ENCODE assay signal across 7 mouse cellular contexts in genomic region chr6:53818264-53818731, GRCm38 (mm10). TPM values are rescaled to one million over a fixed set of nuclear protein-coding genes. Genes with fewer than 3 reads are reported as not detected.
A peak's percentile ranks its signal among the peaks of the same experiment; 100 is the strongest.
DNase-seq lines count a peak whose midpoint lies in the region; ATAC-seq and TF ChIP-seq lines count a peak whose summit lies in the region.

No protein-coding gene starts in this region.

- H3K36me3 ChIP-seq in intestine, postnatal 0 days (ENCODE audit: control insufficient read depth, insufficient read depth): no peaks in the 10 kb centered on the region
- H3K36me3 ChIP-seq in limb, embryonic 13.5 days: peaks cover 12% of the 10 kb centered on the region; the same call in 1 of the 2 replicates
- H3K36me3 ChIP-seq in midbrain, embryonic 12.5 days: no peaks in the 10 kb centered on the region
- no peaks in the 10 kb centered on the region for H3K36me3 ChIP-seq in stomach, postnatal 0 days (ENCODE audit: control insufficient read depth, insufficient read depth, low read length)

- no peak overlapping the region for H3K4me3 ChIP-seq in bone marrow, adult 2 months (replicated peaks; ENCODE audit: control insufficient read depth, low read depth, low read length)
- H3K4me3 ChIP-seq in intestine, postnatal 0 days (ENCODE audit: low read depth, low read length): peak overlapping the region; percentile 57
- peak overlapping the region; percentile 68 for H3K4me3 ChIP-seq in limb, embryonic 13.5 days
- H3K4me3 ChIP-seq in midbrain, embryonic 12.5 days: peak overlapping the region; percentile 57
- peak overlapping the region; percentile 57 for H3K4me3 ChIP-seq in stomach, postnatal 0 days (ENCODE audit: low read depth, low read length)

- peak; percentile 25; the same call in 1 of the 2 replicates for TF ChIP-seq CTCF in bone marrow, adult 2 months (IDR thresholded peaks at IDR 0.05; ENCODE audit: control insufficient read depth, insufficient read depth, low read length)
- TF ChIP-seq CTCF in intestine, postnatal 0 days (IDR thresholded peaks at IDR 0.05; ENCODE audit: low read depth): peak; percentile 84
- TF ChIP-seq CTCF in stomach, postnatal 0 days (IDR thresholded peaks at IDR 0.05; ENCODE audit: low read depth): peak; percentile 81

- peak overlapping the region; percentile 77 for H3K4me2 ChIP-seq in intestine, postnatal 0 days (replicated peaks; ENCODE audit: low read depth)
- peak overlapping the region; percentile 99 for H3K4me2 ChIP-seq in limb, embryonic 13.5 days (replicated peaks)
- peak overlapping the region; percentile 91 for H3K4me2 ChIP-seq in midbrain, embryonic 12.5 days (replicated peaks)
- peak overlapping the region; percentile 77 for H3K4me2 ChIP-seq in stomach, postnatal 0 days (replicated peaks; ENCODE audit: low read depth)

- no peak for TF ChIP-seq EP300 in stomach, postnatal 0 days (optimal IDR thresholded peaks at IDR 0.05)

- peaks cover 44% of the 10 kb centered on the region for H3K27me3 ChIP-seq in intestine, postnatal 0 days (replicated peaks; ENCODE audit: control insufficient read depth, insufficient read depth, low read length)
- H3K27me3 ChIP-seq in limb, embryonic 13.5 days: peaks cover 13% of the 10 kb centered on the region; the same call in 1 of the 2 replicates
- H3K27me3 ChIP-seq in midbrain, embryonic 12.5 days: peaks cover 67% of the 10 kb centered on the region
- no peaks in the 10 kb centered on the region; the same call in 1 of the 2 replicates for H3K27me3 ChIP-seq in stomach, postnatal 0 days (ENCODE audit: control insufficient read depth, insufficient read depth, low read length)

- no peaks in the 10 kb centered on the region for H3K4me1 ChIP-seq in bone marrow, adult 2 months (ENCODE audit: control insufficient read depth, insufficient read depth, low read length)
- H3K4me1 ChIP-seq in intestine, postnatal 0 days (replicated peaks; ENCODE audit: control insufficient read depth, insufficient read depth, low read length): peaks cover 12% of the 10 kb centered on the region; the same call in 1 of the 2 replicates
- H3K4me1 ChIP-seq in limb, embryonic 13.5 days: peaks cover 50% of the 10 kb centered on the region
- peaks cover 36% of the 10 kb centered on the region for H3K4me1 ChIP-seq in midbrain, embryonic 12.5 days
- peaks cover 17% of the 10 kb centered on the region for H3K4me1 ChIP-seq in stomach, postnatal 0 days (replicated peaks; ENCODE audit: control insufficient read depth, insufficient read depth)

- WGBS in bone marrow, adult 2 months: 2% methylated on average over 42 of the region's 42 CpGs
- WGBS in intestine, postnatal 0 days: under 1% methylated on average over 42 of the region's 42 CpGs
- WGBS in limb, embryonic 13.5 days: 0% methylated on average over 42 of the region's 42 CpGs
- 1% methylated on average over 41 of the region's 42 CpGs for WGBS in midbrain, embryonic 12.5 days
- 0% methylated on average over 42 of the region's 42 CpGs for WGBS in stomach, postnatal 0 days

- H3K9me3 ChIP-seq in intestine, postnatal 0 days (ENCODE audit: control insufficient read depth): no peaks in the 10 kb centered on the region
- no peaks in the 10 kb centered on the region for H3K9me3 ChIP-seq in limb, embryonic 13.5 days
- H3K9me3 ChIP-seq in midbrain, embryonic 12.5 days: no peaks in the 10 kb centered on the region
- no peaks in the 10 kb centered on the region for H3K9me3 ChIP-seq in stomach, postnatal 0 days (ENCODE audit: control insufficient read depth, low read length)

- no peak; the same call in 1 of the 2 replicates for ATAC-seq in intestine, postnatal 0 days
- peak; percentile 54 for ATAC-seq in limb, embryonic 13.5 days (ENCODE audit: low FRiP score, low read depth)
- peak; percentile 64 for ATAC-seq in midbrain, embryonic 12.5 days (ENCODE audit: low FRiP score, low read depth)
- peak; percentile 16 for ATAC-seq in stomach, postnatal 0 days (ENCODE audit: low FRiP score, low TSS enrichment)

- peak; percentile 84 for DNase-seq in embryo, embryonic 11 days
- peak; percentile 69 to 70 for DNase-seq in gastrocnemius, postnatal 36 days
- peak; percentile 84 for DNase-seq in stomach, postnatal 0 days (ENCODE audit: low spot score)

- no peak for TF ChIP-seq POLR2A in bone marrow, adult 2 months (IDR thresholded peaks at IDR 0.05; ENCODE audit: borderline replicate concordance, control insufficient read depth, low read depth, low read length)

- H3K9ac ChIP-seq in intestine, postnatal 0 days (ENCODE audit: low read depth, low read length): 0 out of 2 replicates have a peak overlapping the region, but pooled peaks have one; percentile 34
- H3K9ac ChIP-seq in limb, embryonic 13.5 days: peak overlapping the region; percentile 91
- peak overlapping the region; percentile 49; the same call in 1 of the 2 replicates for H3K9ac ChIP-seq in midbrain, embryonic 12.5 days (replicated peaks)
- peak overlapping the region; percentile 68 for H3K9ac ChIP-seq in stomach, postnatal 0 days (ENCODE audit: low read length)

- intact Hi-C loops in gastrocnemius, postnatal 36 days (cut with DNase I): no loop called here

- H3K27ac ChIP-seq in bone marrow, adult 2 months (ENCODE audit: control insufficient read depth, insufficient read depth, low read depth, low read length, poor library complexity): no peak overlapping the region; the same call in 1 of the 2 replicates
- no peak overlapping the region for H3K27ac ChIP-seq in intestine, postnatal 0 days (ENCODE audit: low read depth, low read length)
- H3K27ac ChIP-seq in limb, embryonic 13.5 days: peak overlapping the region; percentile 98
- H3K27ac ChIP-seq in midbrain, embryonic 12.5 days (replicated peaks): no peak overlapping the region
- no peak overlapping the region for H3K27ac ChIP-seq in stomach, postnatal 0 days (replicated peaks)

RNA-seq across cellular contexts. Expression of gene Tril, which starts 2.3 kb away (rescaled TPM):
- polyA plus RNA-seq in bone marrow, adult 2 months (2011; ENCODE audit: insufficient read depth, insufficient read length, low replicate concordance, missing spikeins): not detected in 2 replicates
- 1 to 10 TPM; 2.2 to 3.0 TPM for total RNA-seq in gastrocnemius, postnatal 36 days (2021)
- polyA plus RNA-seq in intestine, postnatal 0 days (2015; fragmentation: Nextera tagmentation; extraction: Ambion mirVana): 5.7 TPM in 2 replicates
- polyA plus RNA-seq in limb, embryonic 13.5 days (2015; fragmentation: Nextera tagmentation; extraction: Ambion mirVana): 93.3 and 104 TPM in 2 replicates
- 27.4 and 34.4 TPM in 2 replicates for polyA plus RNA-seq in midbrain, embryonic 12.5 days (2016; fragmentation: Nextera tagmentation; extraction: Ambion mirVana)
- 6.8 and 7.4 TPM in 2 replicates for polyA plus RNA-seq in stomach, postnatal 0 days (2015; fragmentation: Nextera tagmentation; extraction: Ambion mirVana)

Comparison
In these comparisons a context has a peak if more than half of its experiments do, and no peak if none do; other contexts are left out.
1. CTCF ChIP-seq: peak in every context shown above with its lines; median percentile 84 in intestine, postnatal 0 days; 81 in stomach, postnatal 0 days; 25 in bone marrow, adult 2 months.
2. H3K9ac ChIP-seq: peak in every context shown above with its lines; median percentile 91 in limb, embryonic 13.5 days; 68 in stomach, postnatal 0 days; 49 in midbrain, embryonic 12.5 days; 34 in intestine, postnatal 0 days.